Mouse (Mus musculus) embryonic stem cell, embryonic (primary cell): ENCODE results near the gene Tbxas1.

Experiments used
- CTCF ChIA-PET, 4 experiments: fragments of 300-600 bp in 2 of 4; fragments of 350-600 bp in 2 of 4; sonication (Branson Sonifier 250); formaldehyde crosslinking; loops; one replicate each; lab custom pipeline; 2022; ENCODE audit warnings: inconsistent platforms in 2 of 4; lab: Charles Lee
- POLR2A ChIA-PET, 4 experiments: fragments of 300-600 bp in 2 of 4; fragments of 350-600 bp in 2 of 4; sonication (Branson Sonifier 250); formaldehyde crosslinking; loops; one replicate each; lab custom pipeline; 2022; ENCODE audit warnings: antibody characterized with exemption in 4 of 4, inconsistent platforms in 1 of 4; lab: Charles Lee

Gene Tbxas1

DNA sequence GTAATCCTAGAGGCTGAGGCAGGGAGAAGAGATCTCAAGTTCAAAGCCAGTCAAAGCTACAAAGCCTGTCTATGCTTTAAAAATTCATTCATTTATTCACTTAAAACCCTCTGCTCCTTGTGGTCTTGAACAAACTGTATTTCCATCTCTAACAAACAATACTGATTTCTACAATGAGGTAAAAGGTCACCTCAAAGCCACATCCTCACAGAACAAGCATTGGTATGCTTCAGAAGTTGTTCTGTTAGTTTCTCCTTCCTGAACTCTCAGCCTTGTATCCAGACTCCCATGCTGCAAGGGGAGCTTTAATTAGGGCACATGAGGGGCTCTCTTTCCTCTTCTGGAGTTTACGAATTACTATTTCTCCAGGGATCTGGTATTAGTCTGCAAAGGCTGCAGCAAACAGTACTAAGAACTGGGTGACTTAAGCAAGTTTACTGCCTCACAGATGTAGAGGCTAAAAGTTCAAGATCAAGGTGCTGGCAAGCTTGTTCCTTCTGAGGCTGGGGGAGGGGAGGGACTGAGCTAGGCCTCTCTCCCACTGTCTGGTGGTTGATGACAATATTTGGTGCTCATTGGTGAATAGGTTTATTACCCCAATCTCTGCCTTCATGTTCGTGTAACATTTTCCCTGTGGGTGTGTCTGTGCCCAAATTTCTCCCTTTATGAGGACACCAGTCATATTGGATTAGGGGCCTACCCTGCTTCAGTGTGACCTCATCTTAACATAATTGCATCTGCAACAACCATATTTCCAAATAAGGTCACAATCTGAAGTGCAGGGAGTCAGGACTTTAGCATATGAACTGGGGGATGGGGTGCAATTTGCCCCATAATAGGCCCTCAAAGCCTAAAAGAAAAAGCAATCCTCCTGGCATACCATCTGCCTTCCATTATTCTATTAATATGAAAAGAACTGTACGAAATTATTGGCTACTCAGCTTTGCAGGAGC, 27.0 kb upstream of the Tbxas1 start:
- CTCF ChIA-PET: no interaction called here
- POLR2A ChIA-PET: interaction anchor here in 1 of 4 experiments (1.4 kb wide), 1 partner anchor 10 kb away, joined by 4 read pairs; no protein-coding TSS in a partner anchor

DNA sequence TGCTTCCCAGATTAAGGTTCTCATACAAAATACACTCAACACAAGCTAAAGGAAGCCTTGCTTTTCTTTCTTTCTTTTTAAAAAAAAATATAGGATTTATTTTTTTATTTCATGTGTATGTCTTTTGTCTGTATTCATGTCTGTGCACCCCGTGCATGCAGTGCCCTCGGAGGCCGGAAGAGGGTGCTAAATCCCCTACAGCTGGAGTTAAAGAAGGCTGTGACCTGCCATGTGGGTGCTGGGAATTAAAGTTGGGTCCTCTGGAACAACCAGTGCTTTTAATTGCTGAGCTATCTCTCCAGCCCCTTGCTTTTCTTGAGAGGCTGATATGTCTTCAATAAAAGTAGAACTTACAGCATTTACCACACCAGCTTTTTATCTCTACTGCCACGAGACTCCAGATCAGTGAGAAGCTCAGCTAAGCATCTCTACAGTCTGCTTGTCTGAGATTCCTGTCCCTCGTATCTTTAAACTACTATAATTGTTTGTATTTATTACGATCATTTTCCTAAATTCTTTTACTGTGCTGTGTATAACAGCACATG, 24.4 kb upstream of the Tbxas1 start:
- CTCF ChIA-PET: interaction anchor here in 2 of 4 experiments (0.6 to 0.9 kb wide), 2 partner anchors 207 to 1420 kb away, joined by 3 to 7 read pairs; no protein-coding TSS in a partner anchor

DNA sequence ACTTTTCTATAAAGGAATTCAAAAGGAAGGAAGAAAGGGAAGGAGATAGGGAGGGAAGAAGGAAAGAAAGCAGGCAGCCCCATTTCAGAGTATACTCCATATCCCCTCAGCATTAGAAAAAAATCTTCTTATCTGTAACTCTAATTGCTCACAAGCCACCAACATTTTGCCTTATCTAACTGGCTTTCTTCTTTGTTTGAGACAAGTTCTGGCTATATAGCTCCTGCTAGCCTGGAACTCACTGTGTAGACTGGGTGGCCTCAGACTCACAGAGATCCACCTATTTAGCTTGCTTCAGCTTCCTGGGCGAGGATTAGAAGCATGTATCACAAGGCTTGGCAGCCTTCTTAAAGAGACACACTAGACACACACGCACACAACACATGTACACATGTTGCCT, 23.5 kb upstream of the Tbxas1 start:
- POLR2A ChIA-PET: interaction anchor here in 2 of 4 experiments (1.1 to 1.5 kb wide), 3 partner anchors 19 to 74 kb away, joined by 3 to 4 read pairs (median 3); no protein-coding TSS in a partner anchor

More for the DNA sequence above, 24.4 kb upstream of the Tbxas1 start:
- POLR2A ChIA-PET: interaction anchor here in 1 of 4 experiments (1.3 to 1.5 kb wide), 2 partner anchors 20 to 27 kb away, joined by 3 to 4 read pairs; no protein-coding TSS in a partner anchor

DNA sequence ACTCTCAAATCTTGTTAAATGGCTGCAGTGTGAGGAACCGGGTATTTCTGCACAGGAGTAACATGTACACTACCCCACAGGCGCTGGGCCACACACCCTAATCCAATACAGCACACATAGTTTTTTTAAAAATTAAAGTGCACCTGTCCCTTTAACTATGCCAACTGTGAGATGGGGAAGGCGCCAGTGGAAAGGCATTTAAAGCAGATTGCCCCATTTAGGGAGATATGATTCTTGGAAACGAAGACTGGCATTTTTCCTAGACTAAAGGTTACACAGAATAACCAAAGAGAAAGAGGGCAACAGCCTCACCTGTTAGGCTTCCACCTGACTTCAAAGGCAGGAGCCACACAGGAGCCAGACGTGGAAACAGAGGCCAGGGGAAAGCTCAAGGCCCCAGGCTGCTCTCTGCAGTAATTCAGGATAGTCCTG, 21.6 kb upstream of the Tbxas1 start:
- ChIA-PET POLR2A (no interaction called here), CTCF (no interaction called here)

More for the DNA sequence above, 23.5 kb upstream of the Tbxas1 start:
- CTCF ChIA-PET: interaction anchor here in 1 of 4 experiments (0.9 kb wide), 1 partner anchor 206 kb away, joined by 3 read pairs; no protein-coding TSS in a partner anchor

DNA sequence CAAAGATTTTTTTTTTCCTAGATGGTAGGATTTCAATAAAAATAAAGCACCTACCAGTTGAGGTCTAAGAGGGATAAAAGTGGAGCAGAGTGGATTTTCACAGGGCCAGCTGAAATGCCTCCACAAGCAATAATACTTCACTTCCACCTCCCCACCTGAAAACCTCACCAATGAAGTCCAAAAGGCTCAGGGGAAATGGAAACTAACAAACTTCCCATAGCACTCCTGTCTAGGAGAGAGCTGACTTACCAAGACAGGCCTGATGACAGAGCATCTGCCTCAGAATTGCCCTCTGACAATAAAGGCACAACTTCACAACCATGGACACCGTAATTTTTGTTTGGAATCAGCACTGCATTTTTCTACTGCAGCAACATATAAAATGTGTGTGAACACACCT, 15.4 kb upstream of the Tbxas1 start:
- ChIA-PET POLR2A (no interaction called here), CTCF (no interaction called here)

DNA sequence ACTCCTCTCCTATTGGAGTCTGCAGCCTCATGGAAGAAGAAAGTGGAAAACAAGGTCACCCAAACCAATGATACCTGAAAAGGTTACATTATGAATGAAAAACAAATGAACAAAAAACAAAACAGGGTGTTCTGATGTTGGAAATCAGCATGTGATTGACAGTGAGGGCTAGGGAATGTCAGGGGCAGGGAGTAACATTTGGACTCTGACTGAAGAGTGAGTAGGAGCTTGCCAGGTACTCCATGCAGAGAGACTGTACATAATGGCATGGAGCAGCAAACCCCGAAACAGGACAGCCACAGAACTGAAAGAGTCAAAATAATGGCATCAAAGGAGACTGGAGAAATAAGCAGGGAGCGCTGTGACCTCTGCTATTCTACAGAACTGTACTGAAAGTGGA, 14.9 kb upstream of the Tbxas1 start:
- ChIA-PET CTCF (interaction anchor here in 1 of 4 experiments (0.7 kb wide), 1 partner anchor 108 kb away, joined by 8 read pairs; no protein-coding TSS in a partner anchor), POLR2A (no interaction called here)

DNA sequence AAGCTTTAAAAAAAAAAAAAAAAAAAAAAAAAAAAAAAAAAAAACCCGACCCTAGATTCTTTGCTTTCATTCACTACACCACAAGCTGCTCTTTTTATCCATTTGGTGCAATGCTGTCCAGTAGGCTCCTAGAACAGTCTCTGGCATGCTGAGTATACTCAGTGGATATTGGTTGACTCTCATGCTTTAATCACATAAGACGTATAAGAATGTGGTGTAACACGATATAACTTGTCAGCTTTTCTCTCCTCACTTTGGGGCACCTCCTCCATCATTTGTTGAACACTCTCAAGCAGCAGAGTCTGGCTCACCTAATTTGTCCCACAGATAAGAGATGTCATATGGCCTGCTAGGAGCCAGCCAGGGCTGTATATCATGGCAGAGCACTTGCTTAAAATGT, 11.6 kb upstream of the Tbxas1 start:
- ChIA-PET CTCF (interaction anchor here in 2 of 4 experiments (0.5 to 0.6 kb wide), 3 partner anchors 63 to 178 kb away, joined by 3 to 8 read pairs (median 5); no protein-coding TSS in a partner anchor), POLR2A (interaction anchor here in 2 of 4 experiments (0.6 kb wide), 2 partner anchors 210 to 579 kb away, joined by 4 read pairs; no protein-coding TSS in a partner anchor)

DNA sequence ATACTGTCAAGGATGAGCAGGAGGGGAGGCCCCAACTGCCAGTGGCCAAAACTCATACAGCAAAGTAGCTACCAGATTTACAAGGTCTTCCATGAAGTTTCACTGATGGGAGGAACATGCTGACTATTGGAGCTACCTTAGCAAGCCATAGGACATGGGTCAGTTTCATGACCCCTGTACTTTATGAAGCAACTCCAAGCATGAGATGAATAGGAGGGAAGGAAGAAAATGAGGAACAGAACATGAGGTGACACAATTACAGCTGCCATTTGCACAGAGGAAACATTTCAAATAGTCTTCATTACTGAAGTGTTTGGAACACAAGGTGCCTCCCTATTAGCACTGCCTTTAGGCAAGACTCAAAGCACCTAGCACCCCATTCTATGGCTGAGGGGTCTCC, 9.4 kb upstream of the Tbxas1 start:
- ChIA-PET POLR2A (no interaction called here), CTCF (interaction anchor here in 1 of 4 experiments (0.5 kb wide), 1 partner anchor 60 kb away, joined by 14 read pairs; no protein-coding TSS in a partner anchor)

DNA sequence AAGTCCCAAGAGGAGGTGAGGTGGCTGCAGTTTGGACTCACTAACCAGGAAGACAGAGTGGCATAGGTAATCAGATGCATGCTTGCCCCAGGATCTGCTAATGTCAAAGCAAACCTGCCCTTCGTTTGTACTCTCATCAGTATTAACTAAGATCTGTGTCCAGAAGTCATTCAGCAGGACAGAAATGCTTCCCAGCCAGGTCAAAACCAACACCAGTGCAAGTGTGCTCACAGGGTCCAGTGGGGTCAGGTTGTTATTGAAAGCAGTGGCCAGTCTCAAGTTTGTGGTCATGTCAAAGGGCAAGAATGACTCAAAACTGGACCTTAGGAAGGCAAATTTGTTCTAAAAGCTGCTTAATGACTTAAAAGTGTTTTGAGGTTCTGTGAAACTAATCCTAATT, 8.8 kb upstream of the Tbxas1 start:
- POLR2A ChIA-PET: interaction anchor here in 1 of 4 experiments (0.6 kb wide), 1 partner anchor 434 kb away, joined by 3 read pairs; no protein-coding TSS in a partner anchor
- CTCF ChIA-PET: interaction anchor here in 1 of 4 experiments (0.5 kb wide), 1 partner anchor 59 kb away, joined by 14 read pairs; no protein-coding TSS in a partner anchor

DNA sequence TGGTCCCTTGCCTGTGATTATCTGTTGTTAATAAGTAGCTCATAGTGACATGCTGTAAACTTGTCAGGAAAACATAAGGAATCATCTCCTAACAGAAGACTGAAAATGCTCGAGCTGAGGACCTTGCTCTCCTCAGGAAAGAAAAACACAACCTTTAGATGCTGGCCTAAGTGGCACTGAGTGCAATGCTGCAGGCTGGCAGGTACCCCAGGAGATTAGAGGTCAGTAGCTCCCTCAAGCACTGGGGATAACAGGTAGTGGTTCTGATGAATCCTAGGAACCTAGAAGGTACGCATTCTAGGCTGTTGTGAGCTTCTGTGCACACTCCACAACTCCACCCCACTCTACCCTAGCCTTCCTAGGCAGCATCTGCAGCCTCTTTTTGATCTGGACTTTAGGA, 8.4 kb upstream of the Tbxas1 start:
- CTCF ChIA-PET: no interaction called here
- POLR2A ChIA-PET: interaction anchor here in 1 of 4 experiments (0.6 kb wide), 1 partner anchor 434 kb away, joined by 3 read pairs; no protein-coding TSS in a partner anchor

DNA sequence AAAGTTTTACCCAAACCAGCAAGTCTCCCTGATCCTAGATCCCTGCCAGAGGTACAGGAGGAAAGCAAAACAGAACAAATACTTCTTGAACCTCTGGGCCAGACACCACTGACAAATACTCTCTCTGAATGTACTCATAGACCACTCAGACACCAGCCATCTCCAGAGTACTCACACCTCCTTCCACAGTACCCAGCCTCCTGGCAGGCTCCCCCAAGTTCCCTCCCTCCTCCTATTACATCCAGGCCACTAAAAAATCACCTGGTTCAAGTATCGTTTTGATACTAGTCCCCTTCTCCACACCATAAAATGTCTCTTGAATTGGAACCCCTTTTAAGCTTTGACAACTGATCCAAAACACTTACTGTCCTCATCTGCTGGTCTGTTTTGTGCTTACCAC, 7.9 kb upstream of the Tbxas1 start:
- CTCF ChIA-PET: no interaction called here
- POLR2A ChIA-PET: interaction anchor here in 1 of 4 experiments (0.6 kb wide), 1 partner anchor 434 kb away, joined by 3 read pairs; no protein-coding TSS in a partner anchor

DNA sequence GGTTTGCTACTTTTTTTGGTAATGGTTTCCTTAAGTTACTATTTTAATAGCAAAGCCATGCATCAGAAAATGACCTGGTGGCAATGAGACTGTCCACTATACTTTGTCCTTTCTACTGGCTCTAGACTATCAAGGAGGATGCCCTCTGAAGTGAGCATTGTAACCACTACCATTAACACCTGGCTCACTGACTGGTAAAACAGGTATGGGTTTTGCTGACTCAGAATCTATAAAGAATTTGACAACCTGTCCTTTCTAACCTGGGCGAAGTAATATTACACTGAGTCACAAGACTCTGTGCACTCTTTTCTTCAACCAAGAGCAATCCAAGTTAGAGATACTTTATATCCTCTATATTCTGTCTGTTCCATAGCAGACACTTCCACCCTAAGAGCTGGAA, 6.2 kb upstream of the Tbxas1 start:
- ChIA-PET CTCF (no interaction called here), POLR2A (no interaction called here)

DNA sequence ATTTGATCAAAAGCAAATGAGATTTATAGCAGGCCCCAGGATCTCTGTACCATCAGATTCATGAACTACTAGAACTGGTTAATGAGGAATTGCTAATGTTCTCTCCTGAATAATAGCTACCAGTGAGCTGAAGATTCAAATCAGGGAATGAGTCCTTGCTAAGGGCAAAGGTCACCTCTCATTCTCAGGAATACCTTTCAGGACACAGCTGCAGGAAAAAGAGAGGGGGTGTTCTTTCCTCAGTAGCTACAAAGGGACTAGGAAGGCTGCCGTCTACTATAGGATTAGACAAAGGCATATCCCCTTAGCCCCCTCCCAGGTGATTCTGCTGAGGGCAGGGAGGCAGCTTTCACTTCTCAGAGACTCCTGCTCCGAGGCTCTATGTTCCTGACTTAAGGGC, 5.1 kb upstream of the Tbxas1 start:
- CTCF ChIA-PET: interaction anchor here in 1 of 4 experiments (0.7 kb wide), 1 partner anchor 134 kb away, joined by 3 read pairs; no protein-coding TSS in a partner anchor
- POLR2A ChIA-PET: interaction anchor here in 1 of 4 experiments (0.5 to 1.8 kb wide), 4 partner anchors 19 to 259 kb away, joined by 3 to 4 read pairs (median 4); no protein-coding TSS in a partner anchor

DNA sequence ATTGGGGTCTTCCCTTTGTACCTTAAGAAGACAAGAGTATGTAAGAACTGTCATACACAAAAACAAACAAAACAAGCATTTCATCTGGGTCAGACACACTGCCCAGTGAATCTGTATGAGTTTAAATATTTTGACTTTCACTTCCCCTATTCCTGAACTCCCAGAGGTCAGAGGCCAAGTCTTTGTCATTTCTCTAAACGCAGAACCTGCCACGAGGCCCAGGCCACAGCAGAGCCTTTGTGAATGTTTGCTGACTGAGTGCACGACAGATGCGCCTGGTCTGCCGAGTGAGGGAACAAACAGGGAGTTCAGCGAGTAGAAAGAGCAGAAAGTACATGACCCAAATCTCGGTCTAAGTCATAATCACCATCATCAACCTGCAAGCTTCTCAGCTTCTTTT, 4.2 kb upstream of the Tbxas1 start:
- CTCF ChIA-PET: interaction anchor here in 1 of 4 experiments (0.7 kb wide), 1 partner anchor 73 kb away, joined by 3 read pairs; no protein-coding TSS in a partner anchor
- POLR2A ChIA-PET: interaction anchor here in 1 of 4 experiments (1.0 to 1.8 kb wide), 2 partner anchors 20 to 129 kb away, joined by 3 to 4 read pairs; no protein-coding TSS in a partner anchor

DNA sequence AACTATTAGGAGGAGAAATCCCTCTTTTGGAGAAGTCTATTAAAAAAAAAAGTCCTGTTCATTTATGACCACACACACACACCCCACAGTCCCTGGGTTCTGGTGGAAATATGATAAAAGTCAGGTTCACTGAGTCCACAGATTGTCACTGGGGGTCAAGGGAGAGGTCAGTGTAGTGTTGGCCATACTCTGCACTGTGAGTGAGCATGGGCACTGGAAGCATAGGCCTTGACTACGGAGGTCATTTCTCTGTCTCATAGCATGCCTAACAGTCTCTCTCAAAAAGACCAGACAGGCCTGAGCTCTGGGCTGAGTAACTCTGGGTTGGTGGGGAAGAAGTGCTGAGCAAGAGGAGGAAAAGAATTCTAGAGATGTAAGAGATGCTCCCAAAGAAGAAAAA, 1.9 kb upstream of the Tbxas1 start:
- POLR2A ChIA-PET: interaction anchor here in 2 of 4 experiments (0.7 to 1.4 kb wide), 2 partner anchors 160 to 169 kb away, joined by 3 read pairs; no protein-coding TSS in a partner anchor
- CTCF ChIA-PET: interaction anchor here in 3 of 4 experiments (0.5 to 1.2 kb wide), 3 partner anchors 39 to 150 kb away, joined by 3 to 5 read pairs (median 3); no protein-coding TSS in a partner anchor

DNA sequence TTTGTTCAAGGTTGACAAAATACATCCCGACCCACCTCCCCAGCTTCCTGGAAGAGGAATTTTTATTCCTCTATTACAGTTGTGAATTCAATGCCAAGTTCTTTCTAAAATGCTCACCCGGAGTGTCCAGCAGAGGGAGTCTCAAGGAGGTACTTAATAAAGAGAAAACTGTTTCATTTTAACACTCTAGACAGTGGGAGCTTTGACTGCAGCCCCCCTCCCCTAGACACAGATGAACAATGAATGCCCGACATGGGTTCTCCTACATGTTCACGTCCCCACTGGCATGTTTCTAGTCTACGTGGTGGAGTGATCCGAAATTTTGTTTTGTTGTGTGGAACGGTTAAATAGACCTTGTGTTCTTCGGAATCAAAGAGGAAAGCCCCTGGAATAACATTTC, 1.2 kb upstream of the Tbxas1 start:
- POLR2A ChIA-PET: interaction anchor here in 2 of 4 experiments (0.6 to 1.4 kb wide), 2 partner anchors 170 to 230 kb away, joined by 3 read pairs; no protein-coding TSS in a partner anchor
- CTCF ChIA-PET: interaction anchor here in 2 of 4 experiments (0.8 to 1.2 kb wide), 3 partner anchors 38 to 1298 kb away, joined by 3 read pairs; no protein-coding TSS in a partner anchor

DNA sequence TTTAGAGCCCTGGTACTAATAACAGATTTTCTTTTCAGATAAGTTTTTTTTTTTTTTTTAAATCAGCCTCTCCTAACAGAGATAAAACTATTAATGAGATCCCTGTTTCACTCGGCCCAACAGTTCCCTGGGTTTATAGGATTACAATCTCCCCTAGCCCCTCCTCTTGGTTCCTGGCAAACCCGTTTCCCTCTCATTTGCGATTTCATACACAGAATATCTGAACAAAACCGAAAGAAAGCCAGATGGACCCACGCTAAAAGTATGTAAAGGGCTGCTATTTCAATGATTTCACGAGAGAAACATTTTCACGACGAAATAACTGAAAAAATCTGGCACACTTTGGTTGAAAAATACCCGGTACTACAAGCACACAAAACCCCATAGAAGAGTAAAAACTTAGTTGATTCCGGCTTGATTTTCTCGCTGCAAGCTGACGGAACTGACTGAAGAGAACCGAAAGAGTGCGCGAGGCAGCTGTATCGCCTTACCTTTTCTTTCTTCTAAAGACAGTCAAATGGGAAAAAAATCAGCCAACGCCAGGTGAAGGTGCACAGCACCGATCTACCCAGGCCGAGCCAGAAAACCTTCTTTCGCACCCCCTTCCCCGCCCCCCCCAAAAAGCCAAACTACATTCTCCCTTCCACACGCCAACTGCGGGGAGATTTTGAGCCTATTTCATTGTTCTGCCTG, 493 bp upstream of the Tbxas1 start:
- ChIA-PET POLR2A (interaction anchor here in 2 of 4 experiments (0.6 to 1.1 kb wide), 3 partner anchors 14 to 231 kb away, joined by 3 to 4 read pairs (median 3); no protein-coding TSS in a partner anchor), CTCF (interaction anchor here in 2 of 4 experiments (0.8 to 1.6 kb wide), 3 partner anchors 110 to 1297 kb away, joined by 3 read pairs; no protein-coding TSS in a partner anchor)
